Mouse (Mus musculus) gastrocnemius, adult 8-10 months (tissue): ENCODE data around the gene Als2cr12. TPM values are rescaled to one million over a fixed set of nuclear protein-coding genes. Genes with fewer than 3 reads are reported as not detected.
"Not testable (repeated sequence)": the region's sequence is repeated elsewhere in the genome, so short reads cannot be mapped to it uniquely, and the experiment has no call there.

ENCODE experiments used
- DNase-seq, 2 experiments: peaks; one replicate each; pipeline ENCODE4 v3.0.0; 2022; ENCODE audit warnings: low spot score in 2 of 2
- total RNA-seq, 4 experiments: library from RNA; stranded (reverse); gene quantifications; 2 replicates each; pipeline ENCODE4 v1.2.4; 2022

Gene Als2cr12
- total RNA-seq, result not detected

DNA sequence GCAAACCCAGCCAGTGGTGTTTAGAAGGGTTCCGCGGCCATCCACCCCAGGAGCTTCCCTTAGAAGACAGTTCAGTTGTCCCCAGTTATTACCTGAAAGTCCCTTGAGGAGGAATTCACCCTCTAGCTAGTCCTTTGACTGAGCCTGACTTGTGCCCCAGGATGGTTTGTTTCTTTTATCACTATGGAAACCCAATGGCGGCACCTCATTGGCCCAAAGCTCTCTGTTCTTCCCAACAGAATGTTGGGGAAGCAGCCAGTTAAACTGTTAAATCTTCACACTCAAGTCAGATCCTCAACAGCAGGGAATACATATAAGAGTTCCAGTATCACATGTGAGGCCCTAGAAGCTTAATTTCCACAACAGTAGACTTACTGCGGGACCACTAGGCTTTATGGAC lies at the start of gene Als2cr12:
TSS of gene Als2cr12 (minus strand) at position 180 of the 400 bp plus-strand sequence.
- not testable (repeated sequence) for DNase-seq

DNA sequence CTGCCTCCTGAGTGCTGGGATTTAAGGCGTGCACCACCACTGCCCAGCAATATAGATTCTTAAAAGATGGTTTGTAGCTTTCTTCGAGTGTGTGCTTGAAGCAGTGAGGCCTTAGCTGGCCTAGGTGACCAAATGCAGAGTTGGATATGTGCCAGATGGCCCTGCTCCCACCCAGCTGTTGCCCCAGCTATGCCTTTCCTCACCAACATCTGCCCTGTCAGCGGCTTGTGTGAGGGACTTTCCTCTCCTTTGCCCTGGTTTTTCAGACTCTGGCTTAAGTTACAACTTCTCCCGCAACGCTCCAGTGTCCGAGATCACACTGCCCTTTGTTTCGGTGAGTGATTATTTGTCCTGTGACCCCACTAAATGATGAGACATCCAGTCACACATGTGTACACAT lies 48.9 kb upstream of the Als2cr12 start:
- peak in 1 of 2 experiments; percentile 43 for DNase-seq

DNA sequence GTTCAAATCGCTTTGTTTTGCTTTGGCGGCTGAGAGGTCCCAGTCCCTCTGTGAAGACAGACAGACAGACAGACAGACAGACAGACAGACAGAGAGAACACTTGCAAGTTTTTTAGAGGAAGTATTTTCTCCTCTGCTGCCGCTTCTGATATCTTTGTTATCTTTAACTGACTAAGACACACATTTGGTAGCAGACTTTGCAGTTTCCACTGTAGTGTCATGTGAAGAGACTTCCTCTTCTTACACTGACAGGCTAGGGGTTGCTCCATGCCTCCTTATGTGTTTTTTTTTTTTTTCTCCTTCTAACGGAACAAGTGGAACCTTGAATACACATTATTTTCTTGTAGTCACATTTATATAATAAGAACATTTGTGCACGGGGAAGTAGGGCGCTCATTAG lies 47.5 kb upstream of the Als2cr12 start:
- no peak for DNase-seq

DNA sequence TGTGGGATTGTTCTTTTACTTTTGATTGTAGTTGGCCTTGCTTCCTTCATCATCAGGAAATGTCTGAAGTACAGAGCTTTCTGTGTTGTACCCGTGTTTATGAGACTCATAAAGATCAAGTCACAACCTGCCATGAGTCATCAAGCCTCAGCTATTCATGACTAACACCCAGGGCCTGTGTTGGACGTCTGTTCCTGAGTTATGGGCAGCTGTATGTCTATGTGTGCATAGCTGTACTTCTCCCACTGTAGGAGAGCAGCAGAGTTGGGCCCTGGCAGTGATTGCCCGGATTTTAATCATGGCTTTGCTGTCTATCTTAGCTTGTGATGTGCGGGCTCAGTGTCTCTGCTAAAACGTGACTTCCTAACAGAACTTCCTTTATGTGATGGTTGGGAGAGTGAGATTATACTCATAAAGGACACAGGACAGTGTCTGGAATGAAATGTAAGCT lies 46.8 kb upstream of the Als2cr12 start:
- DNase-seq, result no peak

DNA sequence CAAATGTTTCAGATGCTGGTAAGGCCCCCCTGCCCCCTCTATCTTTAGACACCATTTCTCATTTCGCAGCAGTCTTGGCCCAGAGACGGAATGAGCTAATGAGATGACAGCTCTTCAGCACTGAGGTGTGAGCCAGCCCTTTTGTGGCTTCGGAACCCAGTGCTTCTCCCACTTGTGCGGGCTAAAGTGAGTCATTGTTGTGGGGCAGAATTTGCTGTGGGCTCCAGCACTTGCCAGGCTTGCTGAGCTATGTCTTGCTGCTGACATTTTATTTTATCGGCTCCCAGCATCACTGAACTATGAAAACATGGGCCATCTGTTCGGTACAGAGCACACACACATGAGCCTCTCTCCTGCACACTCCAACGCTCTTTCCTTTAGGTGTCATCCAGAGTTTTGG lies 43.7 kb upstream of the Als2cr12 start:
- no peak for DNase-seq

DNA sequence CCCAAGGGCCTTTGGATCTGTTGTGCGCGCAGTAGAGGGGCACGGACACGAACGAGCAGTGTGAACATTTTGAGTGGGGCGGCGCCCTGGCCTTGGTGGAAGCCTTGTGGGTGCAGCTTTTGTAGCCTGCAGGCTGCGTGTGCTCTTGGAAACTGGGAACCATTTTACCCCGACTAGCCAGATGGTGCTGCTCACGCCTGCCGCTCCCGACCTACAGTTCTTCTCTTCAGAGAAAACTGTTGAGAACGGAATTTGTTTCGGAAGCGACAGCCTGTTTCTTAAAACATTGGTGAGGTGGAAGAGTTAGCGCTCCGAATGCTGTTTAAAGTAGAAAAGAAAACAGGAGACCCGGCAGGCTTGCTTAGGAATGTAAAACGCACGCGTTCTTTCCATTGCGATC lies 41.2 kb upstream of the Als2cr12 start:
- DNase-seq, result no peak

DNA sequence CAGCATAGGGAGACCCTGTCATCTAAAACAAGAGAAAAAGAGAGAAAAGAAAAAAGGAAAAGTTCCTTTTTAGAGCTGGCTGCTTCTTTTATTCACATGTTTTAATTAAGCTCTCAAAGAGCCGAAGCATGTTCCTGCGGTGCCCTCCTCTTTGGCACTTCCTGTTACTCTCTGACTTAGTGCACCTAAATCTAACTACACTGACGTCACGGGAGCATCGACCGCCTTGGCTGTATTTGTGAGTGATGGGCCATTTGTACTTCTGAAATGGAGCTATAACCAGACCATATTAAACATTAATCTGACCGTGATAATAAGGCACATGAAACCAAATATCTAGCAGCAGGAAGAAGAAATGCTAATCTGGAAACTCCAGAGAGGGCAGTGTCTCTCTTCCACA lies 40.2 kb upstream of the Als2cr12 start:
- DNase-seq, result no peak

DNA sequence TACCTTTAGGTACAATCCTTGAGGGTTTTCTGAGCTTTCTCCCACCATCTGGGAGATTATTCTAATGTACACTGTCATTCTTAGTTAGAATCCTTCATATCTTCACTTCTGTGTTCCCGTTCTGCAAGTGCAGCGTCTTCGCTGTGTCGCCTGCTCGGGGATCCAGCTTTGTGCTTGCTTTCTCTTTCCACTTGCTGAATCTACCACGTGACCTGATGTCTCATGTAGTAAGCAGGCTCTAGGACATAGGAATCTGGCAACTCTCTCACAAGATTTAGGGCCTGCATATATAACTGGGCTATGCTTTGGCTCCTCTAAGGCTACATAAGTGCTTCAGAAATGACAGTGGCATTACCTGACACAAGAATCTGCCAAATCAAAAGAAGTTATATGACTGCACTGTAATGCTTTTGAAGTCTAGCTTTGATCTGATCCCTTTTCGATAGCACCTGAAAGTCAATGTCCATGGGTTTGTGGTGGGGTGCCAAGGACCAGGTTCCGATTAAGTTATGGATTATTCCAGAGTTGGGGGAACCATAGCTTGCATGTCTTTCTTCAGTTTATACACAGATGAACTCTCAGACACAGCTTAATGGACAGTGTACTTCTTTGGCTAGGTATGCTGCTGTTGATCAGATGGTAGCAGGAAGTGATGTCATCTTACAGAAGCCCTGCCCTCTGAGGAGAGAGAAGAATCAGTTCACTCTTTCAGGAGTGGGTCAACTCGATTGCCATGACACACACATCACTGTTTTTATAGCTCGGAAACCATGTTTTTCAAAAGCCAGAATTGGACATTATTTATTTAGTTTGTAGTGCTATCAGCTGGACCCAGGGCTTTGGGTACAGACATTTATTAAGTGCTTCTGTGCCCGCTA lies 38.5 kb upstream of the Als2cr12 start:
- no peak for DNase-seq

DNA sequence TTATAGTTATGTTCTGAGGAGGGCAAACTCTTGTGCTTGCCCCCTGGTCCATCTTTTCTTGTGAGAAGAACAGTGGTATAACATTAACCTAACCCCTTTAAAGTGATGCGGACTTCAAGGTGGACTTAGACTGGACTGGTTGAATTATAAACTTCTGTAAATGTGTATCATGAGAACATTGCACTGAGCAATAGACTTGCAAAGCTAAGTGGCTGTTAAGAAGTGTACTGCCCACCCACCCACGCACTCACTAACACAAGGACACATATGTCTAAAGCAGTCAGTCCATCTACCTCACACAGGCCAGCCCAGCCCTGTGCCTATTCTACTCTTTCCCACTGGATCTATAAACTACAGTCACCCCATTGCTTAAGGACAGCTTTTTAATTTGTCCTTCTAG lies 37.8 kb upstream of the Als2cr12 start:
- DNase-seq, result no peak

DNA sequence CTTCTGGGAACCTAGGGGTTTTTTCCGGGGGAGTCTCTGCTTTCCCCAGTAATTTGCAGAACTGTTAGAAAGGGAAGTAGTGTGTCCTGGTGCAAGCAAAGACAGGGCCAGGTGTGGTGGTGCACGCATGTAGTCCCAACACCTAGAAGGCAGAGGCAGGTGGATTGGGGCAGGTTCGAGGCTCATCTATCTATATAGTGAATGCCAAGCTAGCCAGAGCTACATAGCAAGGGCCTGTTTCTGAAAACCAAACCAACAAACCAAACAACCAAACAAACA lies 32.7 kb upstream of the Als2cr12 start:
- no peak for DNase-seq

DNA sequence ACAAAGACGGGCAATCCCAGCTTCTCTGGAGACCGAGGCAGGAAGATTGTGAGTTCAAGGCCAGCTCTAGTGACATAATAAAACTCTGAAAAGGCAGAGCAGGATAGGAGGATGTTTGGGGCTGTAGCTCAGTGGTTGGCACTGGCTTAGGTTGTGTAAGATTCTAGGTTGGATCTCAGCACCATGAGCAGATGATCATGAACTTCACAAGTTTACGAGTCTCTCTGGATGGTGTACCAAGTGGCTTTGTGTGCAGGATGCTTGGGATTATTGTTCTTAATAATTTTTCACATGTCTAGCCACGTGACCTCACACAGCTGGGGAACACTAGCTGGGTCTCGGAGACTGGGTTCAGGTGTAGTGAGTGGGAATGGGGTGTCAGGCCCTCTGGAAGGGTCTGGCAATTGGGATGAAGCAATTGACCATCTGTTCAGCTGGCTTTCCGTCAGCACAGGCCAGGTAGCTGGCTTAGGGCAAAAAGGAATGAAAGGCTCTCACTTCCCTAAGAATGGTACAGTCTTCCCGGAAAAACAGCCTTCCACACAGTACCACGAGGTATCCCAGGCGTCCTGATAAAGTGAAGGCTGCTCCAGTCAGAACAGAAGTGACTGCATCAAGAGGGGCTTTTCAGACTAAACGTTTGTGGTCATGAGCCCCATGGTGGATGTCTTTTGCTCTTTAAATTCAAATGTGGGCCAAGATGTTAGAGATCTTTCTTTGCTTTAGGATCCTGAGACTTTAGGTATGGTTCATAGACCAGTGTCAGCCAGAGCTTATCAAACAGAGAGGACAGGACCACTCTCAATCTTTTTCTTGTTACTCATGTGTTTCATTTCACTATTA lies 32.2 kb upstream of the Als2cr12 start:
- DNase-seq, result no peak

DNA sequence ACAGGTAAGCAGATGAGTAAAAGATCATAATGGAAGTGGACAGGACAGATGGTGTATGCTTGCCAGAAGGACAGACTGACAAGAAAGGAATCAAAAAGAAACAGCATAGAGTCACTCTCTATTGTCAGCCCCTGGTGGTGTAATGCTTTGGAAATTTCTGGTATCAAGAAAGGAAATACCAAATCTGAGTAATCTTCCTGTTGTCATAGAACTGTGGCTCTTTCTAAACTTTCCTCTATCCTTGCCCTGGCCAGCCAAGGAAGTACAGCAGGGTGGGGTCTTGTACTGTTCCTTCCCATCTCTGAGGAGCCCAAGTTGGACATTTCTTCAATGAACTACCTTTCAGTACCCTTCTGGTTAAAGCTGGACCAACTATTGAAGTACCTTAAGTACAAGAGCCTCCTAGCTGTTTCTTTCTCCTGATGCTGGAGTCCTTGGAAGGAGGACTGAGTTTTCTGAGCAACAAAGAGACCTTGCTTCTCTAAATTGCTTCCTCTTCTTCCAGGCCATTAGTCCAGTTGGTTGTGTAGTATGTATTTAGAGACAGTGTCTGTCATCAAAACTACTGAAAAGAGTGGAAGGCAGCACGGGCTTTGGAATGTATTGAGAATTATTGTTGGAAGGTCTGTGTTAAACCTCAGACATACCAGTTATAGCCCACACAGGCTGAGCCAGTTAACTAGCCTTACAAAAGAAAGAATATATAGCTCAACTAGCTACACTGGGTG lies 31.4 kb upstream of the Als2cr12 start:
- no peak for DNase-seq

DNA sequence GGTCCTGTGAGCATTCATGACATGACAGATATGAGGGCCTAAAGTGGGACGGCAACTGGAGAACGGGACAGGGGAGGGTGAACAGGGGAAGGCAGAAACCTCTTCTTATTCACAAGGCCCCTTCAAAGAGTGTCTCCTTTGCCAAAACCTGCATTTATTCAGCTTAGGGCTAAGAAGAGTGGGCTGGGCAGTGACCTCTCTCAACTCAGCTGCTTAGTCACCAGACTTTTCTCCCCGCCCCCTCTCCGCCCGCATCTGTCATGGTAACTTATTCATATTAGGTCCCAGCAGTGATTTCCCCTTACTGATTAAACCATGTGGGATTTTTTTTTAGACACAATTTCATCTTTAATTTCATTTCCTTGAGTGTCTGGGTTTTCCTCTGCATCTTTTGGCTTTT lies 30.0 kb upstream of the Als2cr12 start:
- no peak for DNase-seq

DNA sequence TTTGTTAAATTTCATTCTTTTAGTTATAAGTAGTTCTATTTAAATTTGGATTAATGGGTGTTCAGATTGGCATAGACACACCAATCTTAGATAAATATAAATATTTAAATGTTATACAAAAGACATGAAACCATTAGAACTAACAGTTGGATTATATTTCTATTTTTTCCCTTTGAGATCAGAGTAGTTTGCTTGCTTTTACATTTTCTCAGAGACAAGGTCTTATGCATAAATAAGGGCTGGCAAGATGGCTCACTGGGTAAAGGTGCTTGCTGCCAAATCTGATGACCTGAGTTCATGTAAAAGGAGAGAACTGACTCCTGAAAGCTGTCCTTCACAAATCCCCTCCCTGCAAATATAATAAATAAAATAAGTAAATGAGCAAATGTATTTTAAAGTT lies 29.3 kb upstream of the Als2cr12 start:
- no peak for DNase-seq

DNA sequence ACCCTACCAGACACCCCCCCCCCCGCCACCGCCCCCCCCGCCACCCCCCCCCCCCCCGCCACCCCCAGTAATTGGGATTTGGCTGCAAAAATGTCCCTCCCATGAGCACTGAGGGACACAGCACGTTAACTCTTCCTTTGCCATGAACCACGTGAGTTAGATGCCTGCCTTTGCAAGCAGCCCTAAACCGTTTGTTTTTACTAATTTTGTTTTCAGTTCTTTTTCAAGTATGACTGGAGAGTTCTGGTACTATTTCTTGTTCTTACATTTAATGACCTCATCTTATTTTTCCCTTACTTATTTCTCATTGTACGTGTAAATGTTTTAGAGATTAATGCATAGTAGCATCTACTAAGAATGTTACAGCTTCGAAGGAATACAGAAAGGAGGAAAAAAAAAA lies 28.7 kb upstream of the Als2cr12 start:
- no peak for DNase-seq

DNA sequence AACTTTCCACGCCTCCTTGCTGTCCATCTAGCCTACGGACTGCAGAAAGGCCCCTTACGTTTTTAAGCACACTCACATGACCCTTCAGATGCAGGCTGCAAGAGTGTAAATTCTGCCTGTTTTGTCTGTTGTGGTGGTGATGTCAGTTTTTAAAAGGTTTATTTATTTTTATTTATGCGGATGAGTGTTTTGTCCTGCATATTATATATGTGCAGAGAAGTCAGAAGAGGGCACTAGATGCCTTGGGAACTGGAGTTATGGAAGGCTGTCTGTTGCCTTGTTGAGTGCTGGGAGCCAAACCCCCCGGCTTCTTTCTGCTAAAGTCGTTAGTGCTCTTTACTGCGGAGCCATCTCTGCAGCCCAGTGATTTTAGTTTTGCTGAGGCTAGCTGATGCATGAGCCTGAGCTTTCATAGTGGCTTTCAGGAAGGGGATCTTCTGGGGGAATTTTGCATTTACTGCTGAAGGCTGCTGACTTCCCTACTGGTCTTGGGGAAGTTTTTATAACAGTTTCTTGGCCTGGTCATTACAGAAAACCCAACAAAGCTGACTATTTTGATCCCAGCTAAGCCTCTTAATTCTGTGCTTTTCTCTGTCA lies 28.1 kb upstream of the Als2cr12 start:
- no peak for DNase-seq

DNA sequence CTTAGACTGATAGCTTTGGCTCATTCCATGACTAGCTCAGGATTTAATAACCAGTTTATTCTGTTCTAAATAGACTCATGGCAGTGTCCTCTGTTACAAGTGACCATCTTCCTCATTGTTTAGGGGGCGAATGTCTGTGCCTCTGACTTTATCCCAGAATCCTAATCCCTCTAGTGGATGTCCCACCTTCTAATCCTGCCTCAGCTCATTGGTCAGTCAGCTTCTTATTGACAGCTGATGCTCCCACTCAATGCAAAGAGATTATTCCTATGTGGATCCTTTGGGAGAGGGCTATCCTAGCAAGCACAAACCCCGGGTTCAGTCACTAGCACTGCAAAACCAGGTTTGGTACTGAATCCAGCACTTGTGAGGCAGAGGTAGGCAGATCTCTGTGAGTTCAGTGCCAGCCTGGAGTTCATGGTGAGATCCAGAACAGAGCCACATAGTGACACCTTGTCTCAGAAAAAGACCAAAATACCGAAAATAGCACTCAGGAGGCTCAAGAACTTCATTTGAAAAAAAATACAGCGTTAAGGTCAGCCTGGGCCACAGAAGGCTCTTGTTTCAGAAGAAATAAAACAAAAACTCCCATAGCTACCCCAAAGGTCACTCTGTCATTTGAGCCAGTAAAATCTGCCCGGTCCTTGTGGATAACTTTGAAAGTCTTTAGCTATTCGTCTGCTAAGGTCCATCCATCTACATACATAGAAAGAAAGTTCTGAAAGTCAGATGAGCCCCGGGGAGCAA lies 27.4 kb upstream of the Als2cr12 start:
- no peak for DNase-seq

DNA sequence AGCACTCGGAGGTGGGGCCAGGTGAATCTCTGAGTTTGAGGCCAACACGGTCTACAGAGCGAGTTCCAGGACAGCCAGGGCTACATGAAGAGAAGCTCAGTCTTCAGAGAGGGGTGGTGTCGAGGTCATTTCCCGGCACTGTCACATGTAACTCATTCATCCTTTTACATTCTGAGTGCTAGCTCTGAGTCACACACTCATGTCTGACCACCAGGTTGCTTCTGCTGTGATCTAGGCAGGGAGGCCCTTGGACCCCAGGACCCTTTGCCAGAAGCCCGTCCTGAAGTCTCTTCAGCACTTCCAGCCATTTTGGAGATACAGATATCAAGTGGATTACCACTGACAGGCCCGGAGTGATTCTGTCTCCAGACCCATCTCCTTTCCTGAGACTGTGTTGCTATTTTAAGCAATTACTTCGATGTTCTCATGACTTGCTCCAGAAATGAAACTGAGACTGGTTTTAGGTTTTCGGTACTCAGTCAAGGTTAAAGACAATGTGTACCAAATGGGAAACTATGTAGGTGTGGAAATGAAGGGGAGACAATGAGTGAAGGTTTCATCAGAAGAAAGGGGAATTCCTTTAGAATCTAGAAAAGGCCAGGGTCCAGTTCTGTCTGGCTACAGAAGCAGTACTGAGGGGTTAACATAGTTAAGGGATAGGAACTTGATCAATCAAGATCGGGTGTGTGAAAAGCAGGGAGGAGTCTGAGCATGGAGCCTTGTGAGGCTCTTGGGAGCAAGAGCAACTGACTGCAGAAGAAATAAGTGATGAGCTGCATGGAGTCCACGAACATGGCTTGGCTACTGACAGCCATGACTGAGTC lies 26.5 kb upstream of the Als2cr12 start:
- DNase-seq, result no peak

DNA sequence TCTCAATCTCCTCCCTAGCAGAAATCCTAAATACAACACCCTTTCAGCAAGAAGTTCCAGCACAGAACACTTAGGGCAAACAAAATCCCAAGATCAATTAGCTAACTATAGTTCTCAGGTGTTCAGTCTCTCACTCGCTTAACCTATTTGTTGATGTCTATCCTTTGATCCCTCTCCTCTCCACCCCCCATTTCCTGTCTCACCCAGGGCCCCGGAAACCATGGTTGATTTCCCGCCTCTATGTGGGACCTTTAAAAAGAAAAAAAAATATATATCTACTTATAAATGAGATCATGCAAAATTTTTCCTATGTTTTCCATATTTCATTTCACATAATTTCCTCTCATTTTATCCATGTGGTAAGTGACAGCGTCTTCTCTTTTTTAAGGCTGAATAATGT lies 25.2 kb upstream of the Als2cr12 start:
- DNase-seq, result no peak

DNA sequence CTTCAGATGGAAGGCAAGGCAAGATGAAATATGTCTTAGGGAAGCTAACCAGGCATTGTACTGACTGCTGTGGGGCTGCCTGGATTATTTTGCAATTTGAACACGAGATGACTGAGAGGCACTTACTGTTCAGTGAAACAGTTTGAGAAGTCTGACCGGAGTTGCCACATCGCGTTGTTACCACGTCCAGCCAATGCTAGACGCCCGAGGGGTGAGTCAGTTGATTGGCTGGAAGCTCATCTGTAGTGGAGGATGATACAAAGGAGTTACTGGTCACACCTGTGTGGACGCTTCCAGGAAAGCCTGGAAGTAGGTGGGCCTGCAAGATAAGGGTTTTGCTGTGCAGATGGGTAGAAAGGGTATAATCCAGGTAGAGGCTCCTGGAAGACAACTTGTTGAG lies 24.3 kb upstream of the Als2cr12 start:
- DNase-seq, result no peak
